Comparison of ENCODE assay signal across 12 mouse cellular contexts in the genomic region with DNA sequence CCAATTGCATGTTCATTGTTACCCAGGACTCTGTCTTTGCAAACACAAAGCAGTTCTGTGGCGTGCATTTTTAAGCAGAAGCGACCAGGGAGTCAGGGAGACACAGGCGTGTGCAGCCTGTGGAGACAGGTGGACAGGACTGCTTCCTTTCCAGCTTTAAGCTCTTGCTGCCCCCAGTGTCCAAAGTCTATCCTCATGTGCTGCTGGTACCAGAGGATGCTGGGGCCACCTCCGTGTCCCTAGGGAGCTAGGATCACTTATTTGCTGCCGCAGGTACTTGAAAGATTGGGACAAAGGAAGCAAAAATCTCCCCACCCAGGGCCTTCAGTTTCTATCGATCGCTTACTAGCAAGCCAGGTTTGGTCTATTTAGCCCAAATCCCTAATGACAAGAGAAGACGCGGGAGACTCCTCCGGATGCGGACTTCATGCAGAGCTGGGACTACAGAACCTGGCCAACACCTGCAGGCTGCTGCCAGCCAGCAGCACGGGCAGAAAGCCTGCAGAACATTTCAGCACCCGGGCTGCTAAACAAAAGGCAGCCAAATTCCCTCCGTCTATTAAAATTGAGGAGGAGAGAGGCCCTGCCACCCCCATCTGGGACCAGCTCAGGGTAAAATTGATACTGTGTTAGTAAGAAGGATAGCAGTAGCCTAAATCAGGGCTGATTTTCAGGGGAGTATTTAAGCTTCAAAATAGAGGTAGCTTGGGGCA.
DNase-seq lines count a peak whose midpoint lies in the region; ATAC-seq and TF ChIP-seq lines count a peak whose summit lies in the region.
"Had no signal": no experiment of that assay in that cellular context is flagged by ENCODE, and none has a peak within 500 bp of the region (broad histone marks: within the 10 kb centered on the region; RNA-seq: fewer than 3 reads in every experiment).

No protein-coding gene starts in this region.

- peak overlapping the region; percentile 51 for H3K9ac ChIP-seq in forebrain, embryonic 13.5 days
- no peak overlapping the region for H3K9ac ChIP-seq in limb, embryonic 14.5 days (ENCODE audit: low read depth, low read length, severe bottlenecking)
- H3K9ac ChIP-seq in intestine, embryonic 16.5 days (ENCODE audit: low read depth, low read length): no peak overlapping the region

- WGBS in forebrain, embryonic 13.5 days: 3% methylated on average over 14 of the region's 14 CpGs
- WGBS in limb, embryonic 14.5 days: 18% methylated on average over 14 of the region's 14 CpGs
- 25% methylated on average over 14 of the region's 14 CpGs for WGBS in intestine, embryonic 16.5 days

- ATAC-seq in forebrain, embryonic 13.5 days: peak; percentile 22; the same call in 1 of the 2 replicates
- ATAC-seq in limb, embryonic 14.5 days (ENCODE audit: low FRiP score, low read depth): no peak
- ATAC-seq in intestine, embryonic 16.5 days: no peak
- ATAC-seq: lung, postnatal 0 days had no signal

- peaks cover 23% of the 10 kb centered on the region for H3K4me1 ChIP-seq in forebrain, embryonic 13.5 days
- peaks cover 21% of the 10 kb centered on the region for H3K4me1 ChIP-seq in limb, embryonic 14.5 days (ENCODE audit: control insufficient read depth, insufficient read depth, low read length)
- H3K4me1 ChIP-seq in intestine, embryonic 16.5 days (ENCODE audit: control insufficient read depth, insufficient read depth, low read length): no peaks in the 10 kb centered on the region

- DNase-seq in layer of hippocampus, adult 2 months (ENCODE audit: low spot score in 2 of 2): no peak
- DNase-seq in layer of hippocampus, postnatal 14 days (ENCODE audit: low spot score in 2 of 2): no peak
- DNase-seq in limb, embryonic 14.5 days (ENCODE audit: low spot score): no peak
- DNase-seq in thymus, postnatal 25 days: no peak
- no peak for DNase-seq in liver
- no peak for DNase-seq in lung, postnatal 4 days
- DNase-seq: adrenal gland, postnatal 10 days; heart, postnatal 14 days; layer of hippocampus, adult 9-11 months had no signal

- H3K4me3 ChIP-seq in layer of hippocampus, adult 2 months: no peak overlapping the region
- H3K4me3 ChIP-seq in forebrain, embryonic 13.5 days: peak overlapping the region; percentile 13
- no peak overlapping the region for H3K4me3 ChIP-seq in limb, embryonic 14.5 days (replicated peaks; ENCODE audit: low read length)
- no peak overlapping the region for H3K4me3 ChIP-seq in intestine, embryonic 16.5 days (ENCODE audit: low read length)

- no peaks in the 10 kb centered on the region for H3K36me3 ChIP-seq in forebrain, embryonic 13.5 days (ENCODE audit: poor library complexity, severe bottlenecking)
- H3K36me3 ChIP-seq in limb, embryonic 14.5 days (ENCODE audit: control insufficient read depth, insufficient read depth, low read length): no peaks in the 10 kb centered on the region
- H3K36me3 ChIP-seq in intestine, embryonic 16.5 days (ENCODE audit: control insufficient read depth, insufficient read depth, low read length): no peaks in the 10 kb centered on the region

- no peaks in the 10 kb centered on the region for H3K9me3 ChIP-seq in forebrain, embryonic 13.5 days (replicated peaks)
- H3K9me3 ChIP-seq in limb, embryonic 14.5 days (ENCODE audit: control insufficient read depth, low read length): no peaks in the 10 kb centered on the region
- no peaks in the 10 kb centered on the region for H3K9me3 ChIP-seq in intestine, embryonic 16.5 days (ENCODE audit: control insufficient read depth, low read length)

- no peak overlapping the region for H3K27ac ChIP-seq in layer of hippocampus, adult 2 months
- peak overlapping the region; percentile 48 for H3K27ac ChIP-seq in forebrain, embryonic 13.5 days
- H3K27ac ChIP-seq in limb, embryonic 14.5 days (replicated peaks; ENCODE audit: low read depth, low read length): no peak overlapping the region
- H3K27ac ChIP-seq in intestine, embryonic 16.5 days (ENCODE audit: low read length): no peak overlapping the region

- TF ChIP-seq POLR2A in limb, embryonic 14.5 days (IDR thresholded peaks at IDR 0.05; ENCODE audit: borderline replicate concordance, extremely low read depth, insufficient read depth, insufficient read length): no peak

- H3K4me2 ChIP-seq in forebrain, embryonic 13.5 days: peak overlapping the region; percentile 48
- H3K4me2 ChIP-seq in limb, embryonic 14.5 days (replicated peaks; ENCODE audit: low read depth, low read length, severe bottlenecking): peak overlapping the region; percentile 26; the same call in 1 of the 2 replicates
- H3K4me2 ChIP-seq in intestine, embryonic 16.5 days (ENCODE audit: low read depth, low read length): no peak overlapping the region

- peaks cover 70% of the 10 kb centered on the region for H3K27me3 ChIP-seq in forebrain, embryonic 13.5 days
- no peaks in the 10 kb centered on the region for H3K27me3 ChIP-seq in limb, embryonic 14.5 days (ENCODE audit: control insufficient read depth, insufficient read depth, low read length)
- H3K27me3 ChIP-seq in intestine, embryonic 16.5 days (replicated peaks; ENCODE audit: control insufficient read depth, insufficient read depth, low read length): peaks cover 3% of the 10 kb centered on the region; the same call in 1 of the 2 replicates

- 0 out of 2 replicates have a peak, but pooled peaks have one; percentile 6 for TF ChIP-seq CTCF in layer of hippocampus, adult 2 months (conservative IDR thresholded peaks at IDR 0.05)
